Mouse (Mus musculus): ENCODE data around the gene Banf1. TPM values are rescaled to one million over a fixed set of nuclear protein-coding genes. Genes with fewer than 3 reads are reported as not detected.

Banf1 gene
- polyA plus RNA-seq, 1 experiment: 120 TPM

DNA sequence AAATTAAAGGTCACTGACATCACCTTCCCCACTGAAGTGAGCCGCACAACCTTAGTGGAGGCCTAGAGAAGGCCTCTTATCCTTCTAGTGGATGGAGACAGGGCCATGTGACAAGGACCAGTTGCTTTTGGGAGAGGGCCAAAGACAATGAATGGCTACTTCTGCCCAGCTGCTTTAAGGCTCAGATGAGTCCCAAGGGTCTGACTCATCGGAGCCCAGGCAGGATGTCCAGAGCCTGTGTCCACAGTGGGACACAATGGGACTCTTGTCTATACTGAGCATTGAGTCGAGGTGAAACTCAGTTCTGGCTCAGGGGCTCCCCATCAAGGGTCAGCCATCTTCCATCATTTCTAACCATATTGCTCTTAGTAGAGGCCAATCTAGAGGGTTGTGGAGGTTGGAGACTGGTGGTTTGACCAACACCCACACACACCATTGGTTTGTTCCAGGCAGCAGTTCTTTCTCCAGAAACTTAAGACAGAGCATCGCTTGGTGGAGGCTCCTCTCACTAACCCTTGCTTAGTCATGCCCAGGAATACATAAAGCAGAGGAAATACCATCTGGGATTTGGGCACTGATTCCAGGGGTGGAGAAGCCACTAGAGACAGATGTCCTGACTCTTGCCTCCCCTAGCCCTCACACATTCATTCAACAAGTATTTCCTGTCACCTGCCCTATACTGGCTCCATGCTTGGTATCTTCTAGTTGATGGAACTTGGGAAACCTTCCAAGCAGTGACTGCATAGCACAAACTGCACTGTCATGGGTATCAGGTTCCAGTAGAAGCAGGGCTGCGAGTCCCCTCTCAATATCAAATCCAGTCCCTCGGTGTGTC is 21.5 kb downstream of the Banf1 start:
- no peak for TF ChIP-seq POLR2A (IDR thresholded peaks at IDR 0.05; ENCODE audit: control insufficient read depth, low read depth, low read length)
- no peak for TF ChIP-seq CTCF (IDR thresholded peaks at IDR 0.05; ENCODE audit: control insufficient read depth, insufficient read depth, insufficient replicate concordance, low read depth, low read length)
- no peak overlapping the region for H3K4me3 ChIP-seq (ENCODE audit: control insufficient read depth, low read depth, low read length)
- no peak overlapping the region for H3K27ac ChIP-seq (ENCODE audit: control insufficient read depth, insufficient read depth, low read depth, low read length)
- H3K36me3 ChIP-seq (ENCODE audit: control insufficient read depth, insufficient read depth, low read length): no peaks in the 10 kb centered on the region
- peaks cover 8% of the 10 kb centered on the region for H3K4me1 ChIP-seq (ENCODE audit: control insufficient read depth, insufficient read depth, low read length)
- H3K27me3 ChIP-seq (ENCODE audit: control insufficient read depth, insufficient read depth, low read length): no peaks in the 10 kb centered on the region

DNA sequence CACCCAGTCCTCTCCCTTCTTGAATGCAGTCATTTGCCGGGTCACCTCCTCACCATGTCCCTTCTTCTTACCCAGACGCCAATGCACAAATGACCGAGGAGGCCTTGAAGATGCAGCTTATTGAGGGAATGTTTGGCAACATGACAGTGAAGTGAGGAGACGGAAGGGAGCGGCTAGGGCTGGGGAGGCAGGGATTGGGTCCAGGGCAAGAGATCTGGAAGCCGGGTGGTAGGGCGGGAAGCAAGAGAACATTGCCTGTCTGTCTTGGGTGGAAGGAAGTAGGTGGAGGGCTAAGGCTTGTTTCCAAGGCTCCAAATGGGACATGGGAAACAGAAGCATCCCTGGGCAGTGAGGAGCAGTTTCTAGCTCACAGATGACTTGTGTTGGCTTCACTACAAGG is 25.6 kb downstream of the Banf1 start:
- no peaks in the 10 kb centered on the region for H3K27me3 ChIP-seq (ENCODE audit: control insufficient read depth, insufficient read depth, low read length)
- H3K27ac ChIP-seq (ENCODE audit: control insufficient read depth, insufficient read depth, low read depth, low read length): no peak overlapping the region
- H3K4me1 ChIP-seq (ENCODE audit: control insufficient read depth, insufficient read depth, low read length): peaks cover 6% of the 10 kb centered on the region
- no peaks in the 10 kb centered on the region for H3K36me3 ChIP-seq (ENCODE audit: control insufficient read depth, insufficient read depth, low read length)
- TF ChIP-seq CTCF (IDR thresholded peaks at IDR 0.05; ENCODE audit: control insufficient read depth, insufficient read depth, insufficient replicate concordance, low read depth, low read length) (no peak), POLR2A (IDR thresholded peaks at IDR 0.05; ENCODE audit: control insufficient read depth, low read depth, low read length) (no peak)
- peak overlapping the region; percentile 55 for H3K4me3 ChIP-seq (ENCODE audit: control insufficient read depth, low read depth, low read length)

DNA sequence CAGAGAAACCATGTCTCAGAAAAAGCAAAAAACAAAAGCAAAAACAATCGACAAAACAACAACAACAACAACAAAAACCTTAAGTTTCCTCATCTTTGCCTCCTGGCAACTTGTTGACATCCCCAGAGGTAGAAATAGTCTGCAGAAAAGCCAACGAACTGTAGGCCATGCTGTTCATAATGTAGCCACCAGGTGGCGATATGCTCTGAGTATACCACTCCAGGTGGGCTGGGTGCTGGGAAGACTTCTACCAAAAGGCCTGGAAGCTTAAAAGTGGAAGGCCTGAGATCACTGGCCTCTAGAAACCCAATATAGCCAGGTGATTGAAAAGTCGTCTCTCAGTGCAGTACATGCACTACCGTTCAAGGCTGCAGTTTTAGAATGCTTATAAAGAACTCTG is 29.0 kb downstream of the Banf1 start:
- H3K4me3 ChIP-seq (ENCODE audit: control insufficient read depth, low read depth, low read length): peak overlapping the region; percentile 78
- no peak overlapping the region for H3K27ac ChIP-seq (ENCODE audit: control insufficient read depth, insufficient read depth, low read depth, low read length)
- H3K27me3 ChIP-seq (ENCODE audit: control insufficient read depth, insufficient read depth, low read length): no peaks in the 10 kb centered on the region
- TF ChIP-seq CTCF (IDR thresholded peaks at IDR 0.05; ENCODE audit: control insufficient read depth, insufficient read depth, insufficient replicate concordance, low read depth, low read length) (peak; percentile 71; the same call in 1 of the 2 replicates), POLR2A (IDR thresholded peaks at IDR 0.05; ENCODE audit: control insufficient read depth, low read depth, low read length) (no peak)
- H3K4me1 ChIP-seq (ENCODE audit: control insufficient read depth, insufficient read depth, low read length): peaks cover 6% of the 10 kb centered on the region
- no peaks in the 10 kb centered on the region for H3K36me3 ChIP-seq (ENCODE audit: control insufficient read depth, insufficient read depth, low read length)

DNA sequence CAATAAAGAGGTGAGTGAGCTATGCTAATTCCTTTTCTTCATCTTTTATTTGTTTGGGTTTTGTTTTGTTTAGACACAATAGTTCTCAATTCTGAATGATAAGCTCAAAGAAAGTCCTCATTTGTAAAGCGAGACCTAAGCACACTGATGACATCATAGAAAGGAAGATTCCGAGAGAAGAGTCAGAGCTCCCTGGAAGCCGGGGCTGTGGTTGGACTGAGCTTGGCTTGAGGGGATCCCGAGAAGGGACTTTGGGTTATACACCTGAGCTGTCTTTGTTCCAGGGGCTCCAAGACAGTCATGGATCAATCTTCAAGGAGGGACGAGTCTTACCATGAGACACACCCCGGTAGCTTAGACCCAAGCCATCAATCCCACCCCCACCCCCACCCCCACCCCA is 31.5 kb downstream of the Banf1 start, which contains the start of gene Catsper1:
Catsper1 (plus strand) TSS at position 301 of the 400 bp plus-strand sequence.
- Histone ChIP-seq H3K4me1 (ENCODE audit: control insufficient read depth, insufficient read depth, low read length) (no peaks in the 10 kb centered on the region; the same call in 1 of the 2 replicates), H3K27ac (ENCODE audit: control insufficient read depth, insufficient read depth, low read depth, low read length) (no peak within 1 kb of the TSS), H3K27me3 (ENCODE audit: control insufficient read depth, insufficient read depth, low read length) (no peaks in the 10 kb centered on the region), H3K36me3 (ENCODE audit: control insufficient read depth, insufficient read depth, low read length) (no peaks in the 10 kb centered on the region), H3K4me3 (ENCODE audit: control insufficient read depth, low read depth, low read length) (peak within 1 kb of the TSS; percentile 79)
- TF ChIP-seq POLR2A (IDR thresholded peaks at IDR 0.05; ENCODE audit: control insufficient read depth, low read depth, low read length) (peak; percentile 38; the same call in 1 of the 2 replicates), CTCF (IDR thresholded peaks at IDR 0.05; ENCODE audit: control insufficient read depth, insufficient read depth, insufficient replicate concordance, low read depth, low read length) (no peak)

DNA sequence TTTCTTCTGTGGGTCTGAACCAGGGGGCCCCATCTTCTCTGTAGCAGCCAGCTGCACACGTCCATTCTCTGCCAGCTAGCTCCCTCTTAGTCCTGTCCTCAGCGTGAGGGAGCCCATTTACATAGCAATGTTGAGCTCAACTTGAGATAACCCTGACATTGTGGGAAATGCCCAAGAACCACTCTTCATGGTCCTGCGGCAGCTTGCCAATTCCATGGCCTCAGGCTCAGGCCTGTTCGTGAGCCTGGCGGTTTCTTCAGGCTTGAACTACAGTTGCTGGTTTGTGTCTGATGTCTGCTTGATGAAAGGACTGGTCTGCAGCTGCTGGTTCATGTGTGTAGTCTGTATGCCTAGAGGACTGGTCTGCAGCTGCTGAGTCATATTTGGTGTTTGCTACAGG is 32.2 kb downstream of the Banf1 start:
- Histone ChIP-seq H3K4me1 (ENCODE audit: control insufficient read depth, insufficient read depth, low read length) (no peaks in the 10 kb centered on the region; the same call in 1 of the 2 replicates), H3K4me3 (ENCODE audit: control insufficient read depth, low read depth, low read length) (peak overlapping the region; percentile 44), H3K27ac (ENCODE audit: control insufficient read depth, insufficient read depth, low read depth, low read length) (no peak overlapping the region), H3K27me3 (ENCODE audit: control insufficient read depth, insufficient read depth, low read length) (no peaks in the 10 kb centered on the region), H3K36me3 (ENCODE audit: control insufficient read depth, insufficient read depth, low read length) (no peaks in the 10 kb centered on the region)
- TF ChIP-seq POLR2A (IDR thresholded peaks at IDR 0.05; ENCODE audit: control insufficient read depth, low read depth, low read length): no peak
- TF ChIP-seq CTCF (IDR thresholded peaks at IDR 0.05; ENCODE audit: control insufficient read depth, insufficient read depth, insufficient replicate concordance, low read depth, low read length): no peak

DNA sequence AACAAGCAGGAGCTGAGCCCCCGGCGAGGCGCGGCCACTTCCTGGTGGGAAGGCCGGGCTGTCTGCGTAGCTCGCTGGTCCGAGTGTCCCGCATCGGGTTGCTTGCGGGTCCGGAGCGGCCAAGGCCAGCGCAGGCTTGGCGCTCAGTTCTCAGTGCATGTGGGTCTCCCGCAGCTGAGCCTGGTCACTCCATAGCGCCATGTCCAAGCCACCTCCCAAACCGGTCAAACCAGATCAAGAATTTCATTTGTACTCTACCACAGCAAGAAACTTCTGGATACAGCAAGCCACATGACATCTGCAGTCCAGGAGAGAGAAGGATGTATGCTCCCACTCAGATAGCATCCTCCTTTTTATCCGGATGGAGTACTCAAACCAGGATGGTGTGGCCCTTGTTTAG is 39.0 kb downstream of the Banf1 start:
- no peak overlapping the region for H3K27ac ChIP-seq (ENCODE audit: control insufficient read depth, insufficient read depth, low read depth, low read length)
- no peaks in the 10 kb centered on the region for H3K36me3 ChIP-seq (ENCODE audit: control insufficient read depth, insufficient read depth, low read length)
- H3K27me3 ChIP-seq (ENCODE audit: control insufficient read depth, insufficient read depth, low read length): no peaks in the 10 kb centered on the region
- TF ChIP-seq CTCF (IDR thresholded peaks at IDR 0.05; ENCODE audit: control insufficient read depth, insufficient read depth, insufficient replicate concordance, low read depth, low read length): no peak
- no peak for TF ChIP-seq POLR2A (IDR thresholded peaks at IDR 0.05; ENCODE audit: control insufficient read depth, low read depth, low read length)
- peaks cover 6% of the 10 kb centered on the region for H3K4me1 ChIP-seq (ENCODE audit: control insufficient read depth, insufficient read depth, low read length)
- no peak overlapping the region for H3K4me3 ChIP-seq (ENCODE audit: control insufficient read depth, low read depth, low read length)

DNA sequence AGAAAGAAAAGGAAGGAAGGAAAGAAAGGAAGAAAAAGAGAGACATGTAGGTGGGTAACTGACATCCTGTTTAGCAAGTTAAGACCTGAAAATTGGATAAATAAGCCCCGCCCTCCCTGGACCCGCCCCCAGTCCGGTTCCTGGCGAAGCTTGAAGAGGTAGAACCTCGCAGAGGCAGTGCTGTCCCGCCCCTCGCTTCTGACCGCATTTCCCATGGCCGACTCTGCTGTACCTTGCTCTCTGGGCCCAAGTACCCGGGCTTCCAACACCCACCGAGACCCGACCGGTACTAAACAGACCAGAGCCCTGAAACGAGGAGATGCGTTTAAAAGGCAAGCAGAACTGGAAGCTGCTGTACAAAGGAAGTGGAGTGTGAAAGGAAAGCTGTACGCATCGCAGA is 43.2 kb downstream of the Banf1 start:
- no peaks in the 10 kb centered on the region for H3K36me3 ChIP-seq (ENCODE audit: control insufficient read depth, insufficient read depth, low read length)
- H3K4me3 ChIP-seq (ENCODE audit: control insufficient read depth, low read depth, low read length): peak overlapping the region; percentile 43
- TF ChIP-seq CTCF (IDR thresholded peaks at IDR 0.05; ENCODE audit: control insufficient read depth, insufficient read depth, insufficient replicate concordance, low read depth, low read length) (no peak), POLR2A (IDR thresholded peaks at IDR 0.05; ENCODE audit: control insufficient read depth, low read depth, low read length) (no peak)
- no peak overlapping the region for H3K27ac ChIP-seq (ENCODE audit: control insufficient read depth, insufficient read depth, low read depth, low read length)
- no peaks in the 10 kb centered on the region for H3K27me3 ChIP-seq (ENCODE audit: control insufficient read depth, insufficient read depth, low read length)
- H3K4me1 ChIP-seq (ENCODE audit: control insufficient read depth, insufficient read depth, low read length): peaks cover 6% of the 10 kb centered on the region

Other genes with a start within 250 kb of the Banf1 start
- 92.7 and 92.9 TPM in 2 replicates for gene Klc2, start 248.6 kb downstream of the Banf1 start, polyA plus RNA-seq (2012; rRNA removed)
- gene Pacs1, start 94.0 kb downstream of the Banf1 start, polyA plus RNA-seq (2012; rRNA removed): 163 and 169 TPM in 2 replicates
- 92.2 and 93.4 TPM in 2 replicates for gene Sf3b2, start 71.7 kb downstream of the Banf1 start, polyA plus RNA-seq (2012; rRNA removed)
- gene Gal3st3, start 68.8 kb downstream of the Banf1 start, polyA plus RNA-seq (2012; rRNA removed): 2.2 and 2.4 TPM in 2 replicates
- 219 and 262 TPM in 2 replicates for gene Catsper1, start 31.4 kb downstream of the Banf1 start, polyA plus RNA-seq (2012; rRNA removed)
- gene Cst6, start 17.6 kb downstream of the Banf1 start, polyA plus RNA-seq (2012; rRNA removed): 0.85 and 1.5 TPM in 2 replicates
- 24.5 and 26.9 TPM in 2 replicates for gene Eif1ad, start 427 bp downstream of the Banf1 start, polyA plus RNA-seq (2012; rRNA removed)
- 27.4 and 32.8 TPM in 2 replicates for gene Sart1, start 21.5 kb upstream of the Banf1 start, polyA plus RNA-seq (2012; rRNA removed)
- 353 and 423 TPM in 2 replicates for gene Tsga10ip, start 35.4 kb upstream of the Banf1 start, polyA plus RNA-seq (2012; rRNA removed)
- 290 and 345 TPM in 2 replicates for gene Drap1, start 57.8 kb upstream of the Banf1 start, polyA plus RNA-seq (2012; rRNA removed)
- 82.3 and 88.1 TPM in 2 replicates for gene AI837181, start 58.0 kb upstream of the Banf1 start, polyA plus RNA-seq (2012; rRNA removed)
- gene Fosl1, start 80.4 kb upstream of the Banf1 start, polyA plus RNA-seq (2012; rRNA removed): 3.2 TPM in 2 replicates
- 0.65 and 0.89 TPM in 2 replicates for gene Ccdc85b, start 90.7 kb upstream of the Banf1 start, polyA plus RNA-seq (2012; rRNA removed)
- gene Fibp, start 93.4 kb upstream of the Banf1 start, polyA plus RNA-seq (2012; rRNA removed): 70.0 and 71.3 TPM in 2 replicates
- gene Ctsw, start 101.3 kb upstream of the Banf1 start, polyA plus RNA-seq (2012; rRNA removed): 0.14 TPM in 1 of 2 replicates, not detected in the other
- gene Efemp2, start 106.8 kb upstream of the Banf1 start, polyA plus RNA-seq (2012; rRNA removed): 17.3 and 17.6 TPM in 2 replicates
- gene Mus81, start 121.2 kb upstream of the Banf1 start, polyA plus RNA-seq (2012; rRNA removed): 55.3 and 69.7 TPM in 2 replicates
- 225 and 243 TPM in 2 replicates for gene Cfl1, start 123.3 kb upstream of the Banf1 start, polyA plus RNA-seq (2012; rRNA removed)
- gene 1700020D05Rik, start 136.6 kb upstream of the Banf1 start, polyA plus RNA-seq (2012; rRNA removed): 289 and 311 TPM in 2 replicates
- 11.0 and 12.7 TPM in 2 replicates for gene Snx32, start 143.4 kb upstream of the Banf1 start, polyA plus RNA-seq (2012; rRNA removed)
- gene Ovol1, start 193.5 kb upstream of the Banf1 start, polyA plus RNA-seq (2012; rRNA removed): 8.5 and 10.1 TPM in 2 replicates
- 15.4 and 16.7 TPM in 2 replicates for gene Ap5b1, start 200.9 kb upstream of the Banf1 start, polyA plus RNA-seq (2012; rRNA removed)
- 27.3 and 36.7 TPM in 2 replicates for gene Rnaseh2c, start 234.7 kb upstream of the Banf1 start, polyA plus RNA-seq (2012; rRNA removed)
- gene Kat5, start 243.1 kb upstream of the Banf1 start, polyA plus RNA-seq (2012; rRNA removed): 108 and 120 TPM in 2 replicates

Measured in testis, adult 2 months (tissue).